Mouse (Mus musculus): ENCODE data around the gene Fcho1. TPM values are rescaled to one million over a fixed set of nuclear protein-coding genes. Genes with fewer than 3 reads are reported as not detected.
"Not testable (repeated sequence)": the region's sequence is repeated elsewhere in the genome, so short reads cannot be mapped to it uniquely, and the experiment has no call there.

Fcho1 gene
- polyA plus RNA-seq, 1 experiment from 2014 or later, result 5.6 TPM

- TF ChIP-seq CTCF (IDR thresholded peaks at IDR 0.05), result no peak
- ATAC-seq, result no peak
- in situ Hi-C loops (cut with MboI; ENCODE audit: low pct_unique_long_range_greater_than_20kb), result no loop called here
- no peaks in the 10 kb centered on the region for H3K27me3 ChIP-seq
- ChIA-PET CTCF (interaction anchor here (1.1 kb wide), 1 partner anchor 16 kb away, joined by 5 read pairs; no protein-coding TSS in a partner anchor), POLR2A (no interaction called here)
- DNase-seq (ENCODE audit: low read depth, low spot score), result no peak
These were observed 24.0 kb downstream of the Fcho1 start, which contains the start of gene B3gnt3 for GRCm38 (mm10) chr8:71701414-71702086. TSS of gene B3gnt3 (minus strand) at chr8:71701789.

GRCm38 (mm10) chr8:71700493-71701269 lies 24.8 kb downstream of the Fcho1 start:
- DNase-seq (ENCODE audit: low read depth, low spot score) (no peak), ATAC-seq (no peak)
- in situ Hi-C loops (cut with MboI; ENCODE audit: low pct_unique_long_range_greater_than_20kb), result no loop called here
- TF ChIP-seq CTCF (IDR thresholded peaks at IDR 0.05), result no peak
- CTCF ChIA-PET, result no interaction called here
- H3K27me3 ChIP-seq, result no peaks in the 10 kb centered on the region
- POLR2A ChIA-PET, result no interaction called here

GRCm38 (mm10) chr8:71695456-71695855 lies 30.1 kb downstream of the Fcho1 start:
- POLR2A ChIA-PET; ATAC-seq; in situ Hi-C loops (cut with MboI; ENCODE audit: low pct_unique_long_range_greater_than_20kb); DNase-seq (ENCODE audit: low read depth, low spot score): not testable (repeated sequence)
- CTCF ChIA-PET, result interaction anchor here (0.8 to 1.5 kb wide), 2 partner anchors 13 to 14 kb away, joined by 3 to 4 read pairs; no protein-coding TSS in a partner anchor
- H3K27me3 ChIP-seq, result peaks cover 12% of the 10 kb centered on the region

- H3K27me3 ChIP-seq, result peaks cover 12% of the 10 kb centered on the region
- peak; percentile 45 for ATAC-seq
- CTCF ChIA-PET, result interaction anchor here (1.2 kb wide), 1 partner anchor 9 kb away, joined by 3 read pairs; no protein-coding TSS in a partner anchor
- TF ChIP-seq CTCF (IDR thresholded peaks at IDR 0.05), result no peak
- DNase-seq (ENCODE audit: low read depth, low spot score), result no peak
- in situ Hi-C loops (cut with MboI; ENCODE audit: low pct_unique_long_range_greater_than_20kb), result no loop called here
- POLR2A ChIA-PET, result interaction anchor here (0.8 kb wide), 1 partner anchor 45 kb away, joined by 3 read pairs; no protein-coding TSS in a partner anchor
These were observed 32.1 kb downstream of the Fcho1 start for GRCm38 (mm10) chr8:71693166-71694041.

- no peak for DNase-seq (ENCODE audit: low read depth, low spot score)
- H3K27me3 ChIP-seq, result peaks cover 12% of the 10 kb centered on the region
- ChIA-PET CTCF (no interaction called here), POLR2A (interaction anchor here (0.8 kb wide), 1 partner anchor 46 kb away, joined by 3 read pairs; no protein-coding TSS in a partner anchor)
- no peak for ATAC-seq
- in situ Hi-C loops (cut with MboI; ENCODE audit: low pct_unique_long_range_greater_than_20kb), result no loop called here
- no peak for TF ChIP-seq CTCF (IDR thresholded peaks at IDR 0.05)
These were observed 33.0 kb downstream of the Fcho1 start for GRCm38 (mm10) chr8:71692509-71692908.

GRCm38 (mm10) chr8:71689028-71689427 lies 36.5 kb downstream of the Fcho1 start, which contains the start of gene Insl3:
TSS of gene Insl3 (plus strand) at chr8:71689214.
- DNase-seq (ENCODE audit: low read depth, low spot score) (no peak), ATAC-seq (no peak)
- peaks cover 12% of the 10 kb centered on the region for H3K27me3 ChIP-seq
- ChIA-PET CTCF (no interaction called here), POLR2A (no interaction called here)
- in situ Hi-C loops (cut with MboI; ENCODE audit: low pct_unique_long_range_greater_than_20kb), result no loop called here
- TF ChIP-seq CTCF (IDR thresholded peaks at IDR 0.05), result no peak

GRCm38 (mm10) chr8:71687616-71688015 lies 37.9 kb downstream of the Fcho1 start:
- DNase-seq (ENCODE audit: low read depth, low spot score), result no peak
- peaks cover 2% of the 10 kb centered on the region for H3K27me3 ChIP-seq
- in situ Hi-C loops (cut with MboI; ENCODE audit: low pct_unique_long_range_greater_than_20kb), result no loop called here
- ATAC-seq, result no peak
- TF ChIP-seq CTCF (IDR thresholded peaks at IDR 0.05), result no peak
- ChIA-PET CTCF (no interaction called here), POLR2A (no interaction called here)

GRCm38 (mm10) chr8:71686143-71686734 lies 39.3 kb downstream of the Fcho1 start:
- DNase-seq (ENCODE audit: low read depth, low spot score) (no peak), ATAC-seq (no peak)
- TF ChIP-seq CTCF (IDR thresholded peaks at IDR 0.05), result no peak
- CTCF ChIA-PET, result interaction anchor here (1.8 kb wide), 1 partner anchor 16 kb away, joined by 5 read pairs; no protein-coding TSS in a partner anchor
- no peaks in the 10 kb centered on the region for H3K27me3 ChIP-seq
- POLR2A ChIA-PET, result no interaction called here
- in situ Hi-C loops (cut with MboI; ENCODE audit: low pct_unique_long_range_greater_than_20kb), result no loop called here

- no peak for ATAC-seq
- ChIA-PET POLR2A (no interaction called here), CTCF (interaction anchor here (1.8 kb wide), 1 partner anchor 17 kb away, joined by 5 read pairs; no protein-coding TSS in a partner anchor)
- in situ Hi-C loops (cut with MboI; ENCODE audit: low pct_unique_long_range_greater_than_20kb), result no loop called here
- no peak for TF ChIP-seq CTCF (IDR thresholded peaks at IDR 0.05)
- H3K27me3 ChIP-seq, result no peaks in the 10 kb centered on the region
- DNase-seq (ENCODE audit: low read depth, low spot score), result no peak
These were observed 39.9 kb downstream of the Fcho1 start for GRCm38 (mm10) chr8:71685573-71685972.

- in situ Hi-C loops (cut with MboI; ENCODE audit: low pct_unique_long_range_greater_than_20kb), result no loop called here
- no peak for TF ChIP-seq CTCF (IDR thresholded peaks at IDR 0.05)
- no peaks in the 10 kb centered on the region for H3K27me3 ChIP-seq
- ChIA-PET CTCF (interaction anchor here (1.8 kb wide), 1 partner anchor 18 kb away, joined by 5 read pairs; no protein-coding TSS in a partner anchor), POLR2A (no interaction called here)
- ATAC-seq (no peak), DNase-seq (ENCODE audit: low read depth, low spot score) (no peak)
These were observed 40.8 kb downstream of the Fcho1 start for GRCm38 (mm10) chr8:71684701-71685100.
